Mouse (Mus musculus): Measurements from ENCODE around the gene Haghl.

Haghl gene

DNA sequence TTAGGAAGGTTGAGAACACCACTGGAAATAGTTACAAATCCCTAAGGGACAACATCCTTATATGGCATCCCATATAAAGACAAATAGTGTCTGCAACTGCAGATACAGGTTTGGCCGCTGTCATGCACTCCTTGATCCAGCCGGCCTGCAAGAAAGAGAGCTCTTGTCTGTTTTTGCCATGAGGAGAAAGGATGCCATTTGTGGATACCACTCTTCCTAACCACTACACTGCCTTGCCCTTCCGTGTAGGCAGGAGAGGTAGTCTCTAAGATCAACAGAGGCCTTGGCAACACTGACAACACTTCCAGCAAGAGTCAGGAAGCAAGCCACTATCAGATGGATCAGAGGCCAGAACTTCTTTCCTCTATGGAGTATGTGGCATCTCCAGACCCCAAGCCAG lies 807 bp upstream of the Haghl start, which contains the start of gene Ccdc78:
Ccdc78 (plus strand) TSS at position 301 of the 400 bp plus-strand sequence.
- no peak for DNase-seq

DNA sequence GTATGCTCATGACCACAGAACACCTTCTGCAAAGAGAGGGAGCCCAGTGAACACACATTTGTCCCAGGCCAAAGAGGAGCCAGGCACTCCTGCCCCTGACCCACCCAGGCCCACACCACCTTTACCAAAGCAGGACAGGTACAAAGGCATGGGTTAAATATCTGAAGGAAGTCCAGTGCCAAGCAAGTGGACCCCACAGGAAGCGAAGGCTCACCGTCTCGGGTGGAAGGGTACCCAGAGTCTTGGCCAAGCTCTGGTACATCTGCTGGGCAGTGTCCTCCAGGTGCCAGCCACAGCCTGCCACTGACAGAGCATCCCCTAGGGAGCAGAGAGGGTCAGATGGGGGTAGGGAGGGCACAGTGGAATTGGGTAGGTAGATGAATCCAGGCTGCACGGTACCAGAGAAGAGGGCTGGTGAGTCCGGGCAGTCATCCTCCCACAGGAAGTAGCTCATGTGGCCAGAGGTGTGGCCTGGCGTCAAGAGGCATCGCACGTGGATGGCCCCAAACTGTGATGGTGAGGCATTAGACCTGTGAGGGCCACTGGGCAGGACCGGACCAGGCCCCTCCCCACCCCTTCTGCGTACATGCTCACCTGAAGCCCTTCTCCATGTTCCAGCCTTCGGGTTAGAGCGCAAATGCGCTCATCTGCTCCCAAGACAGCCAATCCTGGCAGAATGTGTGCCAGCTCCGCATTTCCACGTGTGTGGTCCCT lies 1.5 kb downstream of the Haghl start:
- DNase-seq, result no peak

DNA sequence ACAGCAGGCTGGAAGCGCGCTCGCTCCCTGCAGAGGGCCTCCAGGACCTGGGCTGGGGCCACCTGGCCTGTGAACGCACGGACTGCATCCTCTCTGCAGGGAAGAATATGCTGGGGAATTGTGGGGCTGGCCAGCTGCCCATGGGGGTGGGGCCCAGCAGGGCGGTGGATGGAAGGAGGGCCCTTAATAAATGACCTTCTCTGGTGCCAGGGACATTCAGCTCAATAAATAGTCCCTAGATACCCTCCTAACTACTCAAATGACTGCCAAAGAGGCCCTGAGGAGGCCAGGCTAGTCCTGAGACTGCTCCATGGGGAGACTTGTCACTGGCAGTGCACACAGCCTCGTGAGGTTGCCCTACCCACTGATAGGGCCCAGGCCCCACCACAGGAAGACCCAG lies 2.4 kb downstream of the Haghl start:
- no peak for DNase-seq

DNA sequence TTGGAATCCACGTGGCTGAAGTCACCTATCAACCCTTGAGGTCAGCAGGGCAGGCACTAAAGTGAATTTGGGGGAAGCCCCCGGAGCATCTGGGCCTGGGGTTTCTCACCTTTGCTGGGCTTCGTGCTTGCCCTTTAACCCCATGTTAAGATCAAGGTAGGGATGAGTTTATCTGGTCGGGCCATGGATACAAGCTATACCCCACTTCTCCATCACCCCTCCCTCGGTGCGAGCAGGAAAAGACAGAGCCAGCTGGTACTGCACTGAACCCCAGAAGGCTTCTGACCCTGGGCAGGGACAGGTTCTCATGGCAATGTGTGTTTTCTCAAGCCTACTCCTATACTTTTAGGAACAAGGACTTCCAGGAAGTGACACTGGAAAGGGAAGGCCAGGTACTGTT lies 4.1 kb downstream of the Haghl start:
- DNase-seq, result no peak

DNA sequence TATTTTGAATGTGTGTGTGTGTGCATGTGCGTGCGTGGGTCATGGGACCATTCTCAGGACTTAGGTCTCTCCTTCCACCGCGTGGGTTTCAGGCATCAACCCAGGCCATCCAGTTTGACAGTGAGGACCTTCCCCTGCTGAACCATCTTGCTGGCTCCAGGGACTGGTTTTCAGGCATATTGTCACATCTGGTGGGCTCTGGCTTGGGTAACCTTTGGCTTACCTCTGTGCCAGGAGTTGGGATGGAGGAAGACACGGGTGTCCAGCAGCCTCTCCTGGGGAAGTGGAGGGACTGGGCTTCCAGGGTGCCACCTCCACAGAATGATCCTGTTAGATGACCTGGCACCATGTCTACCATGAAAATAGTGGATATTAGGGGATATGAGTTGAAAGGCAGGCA lies 7.5 kb downstream of the Haghl start:
- no peak for DNase-seq

DNA sequence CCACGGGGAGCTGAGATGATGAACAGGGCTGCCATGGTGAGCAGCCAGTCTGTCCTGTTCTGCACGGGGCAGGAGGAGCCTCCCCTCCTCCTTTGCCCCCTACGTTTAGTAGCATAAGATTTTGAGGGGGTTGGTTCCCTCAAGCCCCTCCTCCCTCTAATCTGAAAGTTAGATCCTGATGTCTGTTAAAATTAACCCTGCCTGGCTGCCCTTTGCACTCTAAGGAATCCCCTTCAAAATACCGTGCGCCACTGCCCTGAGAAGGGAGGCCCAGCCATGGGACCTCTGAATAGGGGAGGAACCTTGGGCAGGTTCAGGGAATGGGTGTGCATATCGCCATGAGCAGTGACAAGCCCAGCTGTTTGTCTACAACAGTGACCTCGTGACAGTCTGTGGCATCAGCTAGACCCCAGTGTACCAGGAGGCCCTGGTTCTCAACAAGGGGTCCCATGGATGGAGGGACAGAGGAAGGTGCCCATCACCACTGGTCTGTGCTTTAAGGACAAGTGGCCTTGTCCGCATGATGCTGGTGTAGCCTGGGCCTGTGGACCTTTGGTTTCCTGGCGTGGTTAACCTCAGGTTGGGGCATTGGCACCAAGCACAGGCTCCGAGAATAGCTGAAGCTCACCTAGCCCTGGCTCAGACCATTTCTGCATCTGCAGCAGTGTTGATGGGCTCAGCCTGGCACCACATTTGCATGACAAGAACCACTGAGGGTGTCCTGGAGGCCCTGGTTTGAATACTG lies 10.0 kb downstream of the Haghl start:
- no peak for DNase-seq

DNA sequence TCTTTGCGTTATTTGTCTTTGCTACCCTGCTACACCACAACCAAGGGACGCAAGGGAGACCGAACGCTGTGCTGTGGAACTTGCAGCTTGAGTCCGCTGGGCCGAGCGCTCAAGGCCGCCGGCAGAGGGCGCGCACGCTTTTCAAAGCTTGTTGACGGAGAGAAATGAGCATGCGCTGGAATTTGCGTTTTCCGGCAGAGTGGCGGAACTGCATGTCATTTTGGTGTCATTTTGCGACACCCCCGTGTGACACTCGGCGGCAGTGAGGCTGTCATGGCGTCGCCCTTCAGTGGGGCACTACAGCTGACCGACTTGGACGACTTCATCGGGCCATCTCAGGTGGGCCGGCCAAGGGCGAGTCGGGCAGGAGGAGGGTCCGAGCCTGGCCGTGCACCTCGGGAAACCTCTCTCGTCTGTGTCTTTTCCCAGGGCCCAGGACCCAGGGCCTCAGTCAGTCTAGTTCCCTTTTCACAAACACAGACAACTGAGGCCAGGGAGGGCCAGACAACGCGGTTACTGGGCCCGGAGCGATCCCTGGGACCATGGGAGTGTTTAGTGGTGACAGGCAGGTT lies 11.8 kb downstream of the Haghl start, which contains the start of gene Narfl:
Narfl (plus strand) TSS at position 228 of the 572 bp plus-strand sequence.
- peak; percentile 99 for DNase-seq

DNA sequence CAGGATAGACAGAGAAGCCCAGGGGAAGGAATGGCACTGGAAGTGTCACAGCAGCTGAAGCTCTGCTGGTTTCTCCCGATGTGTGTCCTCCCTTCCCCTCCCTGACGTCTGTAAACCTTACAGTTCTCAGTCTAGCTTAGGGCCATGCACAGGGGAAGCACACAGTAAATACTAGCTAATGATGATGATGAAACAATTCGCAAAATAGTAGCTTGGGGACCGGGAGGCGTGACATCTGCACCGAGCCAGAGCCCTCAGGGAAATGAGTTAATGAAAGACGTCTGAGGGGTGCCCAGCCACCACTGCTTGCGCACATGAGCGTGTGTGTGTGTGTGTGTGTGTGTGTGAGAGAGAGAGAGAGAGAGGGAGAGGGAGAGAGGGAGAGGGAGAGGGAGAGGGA lies 16.1 kb downstream of the Haghl start:
- no peak for DNase-seq

DNA sequence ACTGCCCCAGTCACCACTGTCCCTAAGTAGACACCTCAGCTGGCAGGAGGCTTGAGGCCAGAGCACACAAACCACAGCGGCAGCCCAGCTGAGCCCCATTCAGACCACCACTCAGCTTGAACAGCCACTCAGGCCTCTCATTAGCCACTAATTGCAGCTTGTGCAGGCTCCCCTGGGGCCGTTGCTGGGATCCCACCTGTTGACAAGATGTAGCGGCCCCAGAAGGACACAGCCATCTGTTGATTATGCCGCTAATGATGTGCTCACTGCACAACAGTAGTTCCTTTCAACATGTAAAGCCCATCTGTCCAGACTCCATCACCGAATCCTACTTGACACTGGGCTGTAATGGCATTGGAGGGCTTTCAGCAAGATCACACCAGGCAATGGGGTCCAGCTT lies 19.6 kb downstream of the Haghl start:
- DNase-seq, result no peak

DNA sequence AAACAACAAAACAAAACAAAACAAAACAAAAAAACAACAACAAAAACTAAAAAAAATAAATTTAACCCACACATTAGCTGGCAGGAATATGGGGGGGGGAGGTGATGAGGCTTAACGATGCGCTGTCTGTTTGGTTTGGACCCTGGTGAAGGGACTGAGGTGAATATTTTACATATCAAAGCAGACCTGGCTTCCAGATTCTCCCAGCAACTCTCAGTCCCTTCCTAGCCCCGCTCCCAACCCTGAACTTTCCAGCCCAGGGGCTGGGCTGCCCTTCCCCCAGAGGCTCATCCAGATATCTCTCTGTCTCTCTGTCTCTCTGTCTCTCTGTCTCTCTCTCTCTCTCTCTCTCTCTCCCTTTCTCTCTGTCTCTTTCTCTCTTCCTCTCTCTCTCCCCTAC lies 22.9 kb downstream of the Haghl start:
- no peak for DNase-seq

DNA sequence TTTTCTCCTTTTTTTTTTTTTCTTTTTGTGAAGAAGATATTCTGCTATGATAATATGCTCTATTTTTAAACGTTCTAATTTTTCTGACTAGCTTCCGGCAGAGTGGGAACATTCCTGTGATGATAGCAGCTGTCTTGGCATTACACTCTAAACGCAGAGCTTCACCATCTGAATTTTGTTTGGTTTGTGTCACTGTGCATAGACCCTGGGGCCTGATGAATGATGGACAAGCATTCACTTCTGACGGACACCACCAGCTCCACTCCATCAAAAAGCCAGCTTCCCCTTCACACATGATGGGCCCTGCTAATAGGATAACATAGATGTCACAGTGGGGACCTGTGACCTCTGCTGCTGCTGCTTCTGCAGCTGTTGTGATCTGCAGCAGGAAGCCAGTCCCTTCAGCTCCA lies 23.9 kb downstream of the Haghl start:
- DNase-seq, result no peak

DNA sequence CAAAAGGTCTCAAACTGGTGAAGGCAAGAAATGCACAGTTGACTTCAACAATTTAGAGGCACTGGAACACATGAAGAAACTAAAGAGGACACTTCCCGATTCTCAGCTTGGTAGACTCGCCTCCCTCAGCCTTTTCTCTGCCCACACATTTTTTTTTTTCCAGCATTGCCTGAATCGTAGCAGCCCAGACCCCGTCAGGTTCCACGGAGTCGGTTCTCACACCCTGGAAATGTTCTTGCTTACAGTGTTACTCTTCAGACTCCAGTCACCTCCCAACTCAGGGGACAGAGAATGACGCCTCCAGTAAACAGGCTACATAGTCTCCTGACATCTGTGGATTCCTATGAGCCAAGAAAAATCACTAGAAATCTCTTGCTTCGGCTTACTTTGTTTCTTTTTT lies 25.3 kb downstream of the Haghl start:
- DNase-seq, result no peak

DNA sequence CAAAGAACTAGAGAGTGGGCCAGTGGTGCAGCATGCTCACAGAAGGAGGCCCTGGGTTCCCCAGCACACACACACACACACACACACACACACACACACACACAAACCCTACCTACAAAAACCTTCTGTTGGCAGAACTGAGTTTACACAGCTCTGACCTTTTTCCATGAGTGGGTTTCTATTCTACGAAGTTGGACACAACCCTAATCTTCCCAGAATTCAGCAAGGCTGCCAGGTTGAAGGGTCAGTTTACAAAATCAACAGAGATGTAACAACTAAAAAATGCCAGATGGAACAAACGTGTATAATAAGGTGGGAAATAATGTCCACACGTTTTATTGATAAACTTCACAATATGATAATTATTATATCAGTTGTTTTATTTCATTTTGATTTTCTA lies 27.8 kb downstream of the Haghl start:
- no peak for DNase-seq

DNA sequence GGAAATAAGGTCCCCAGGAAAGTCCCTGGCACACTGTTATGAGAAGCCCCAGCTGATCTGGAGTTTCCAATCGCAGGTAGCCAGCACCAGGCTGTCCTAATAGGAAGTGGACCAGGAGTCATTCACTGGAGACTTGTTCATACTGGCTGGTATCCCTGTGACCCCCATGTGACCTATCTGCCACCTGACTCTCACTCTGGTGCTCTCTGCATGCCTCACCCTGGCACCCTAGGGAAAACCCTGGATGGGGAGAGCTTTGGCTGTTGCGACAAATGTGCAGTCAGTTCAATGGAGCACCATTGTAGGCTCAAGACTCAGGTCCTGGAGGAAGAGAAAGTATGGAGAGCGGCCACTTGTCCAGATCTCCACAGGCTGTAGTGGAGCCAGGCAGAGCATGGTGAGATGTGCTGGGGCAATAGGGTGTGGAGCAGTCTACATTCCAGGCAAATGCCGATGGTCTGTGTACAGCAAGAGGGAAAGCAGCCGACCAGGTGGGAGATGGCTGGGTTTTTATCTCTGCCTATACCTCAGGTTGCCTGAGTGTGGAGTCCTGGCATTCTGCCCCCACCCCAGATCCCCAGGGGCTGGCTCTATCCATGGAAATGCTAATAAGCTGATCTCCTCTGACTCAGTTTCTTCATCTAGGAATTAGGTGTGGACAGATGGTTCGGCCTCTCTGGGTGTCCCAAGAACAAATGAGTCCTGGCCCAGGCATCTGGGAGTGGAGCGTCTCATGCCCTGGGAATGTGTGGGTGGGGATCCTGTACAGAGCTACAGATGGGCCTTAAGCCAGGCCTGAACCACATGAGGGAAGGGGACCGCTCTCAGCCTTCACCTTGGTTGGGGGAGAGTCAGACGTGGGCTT lies 28.9 kb downstream of the Haghl start:
- no peak for DNase-seq

DNA sequence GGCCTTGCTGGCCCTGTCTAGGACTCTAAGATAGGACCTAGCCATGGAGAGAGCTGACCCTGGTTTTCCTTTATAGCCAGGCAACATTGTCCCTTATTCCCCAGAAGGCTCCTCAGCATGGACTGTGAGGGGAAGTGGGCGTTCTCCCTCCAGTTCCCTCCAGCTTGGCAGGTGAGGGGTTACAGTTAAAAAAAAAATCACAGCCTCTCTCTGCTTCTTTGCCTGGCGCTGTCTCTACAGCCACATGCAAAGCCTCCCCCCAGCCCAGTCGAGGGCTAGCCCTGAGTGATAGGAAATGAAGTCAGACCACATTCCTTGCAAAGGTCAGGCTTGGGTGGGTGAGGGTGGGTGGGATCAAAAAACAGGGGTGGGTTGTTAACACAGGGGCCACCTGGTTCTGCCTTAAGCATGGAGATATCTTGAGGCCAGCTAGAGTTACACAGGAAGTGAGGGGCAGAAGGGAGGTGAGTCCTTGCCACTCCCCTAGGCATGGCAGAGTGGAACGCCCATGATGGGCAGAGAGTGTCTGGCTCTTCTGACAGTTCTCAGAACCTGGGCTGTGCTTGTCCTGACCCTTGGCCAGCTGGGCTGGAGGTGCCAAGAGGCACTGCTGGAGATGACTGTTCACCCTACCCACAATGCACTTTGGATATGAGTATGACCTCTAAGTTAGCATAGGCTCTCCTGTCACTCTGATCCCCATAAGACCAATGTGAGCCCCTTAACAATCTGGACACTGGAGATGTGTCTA lies 29.7 kb downstream of the Haghl start:
- no peak for DNase-seq

DNA sequence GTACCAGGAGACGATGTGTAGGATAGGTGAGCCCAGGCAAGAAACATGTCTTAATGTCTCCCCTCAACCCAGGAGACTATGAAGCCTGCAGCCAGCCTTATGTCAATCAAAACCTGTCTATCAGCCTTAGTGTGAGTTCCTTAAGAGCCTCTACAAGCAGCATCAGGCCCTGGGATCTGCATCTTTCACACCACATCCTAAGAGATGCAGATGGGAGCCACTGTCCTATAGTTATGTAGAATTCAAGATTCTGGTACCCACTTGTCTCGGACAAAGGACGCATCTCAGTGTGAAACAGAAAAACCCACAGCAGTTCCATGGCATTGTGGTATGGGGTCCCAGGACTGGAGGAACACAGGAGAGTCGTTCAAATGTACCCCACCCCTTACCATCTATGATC lies 30.4 kb downstream of the Haghl start:
- no peak for DNase-seq

DNA sequence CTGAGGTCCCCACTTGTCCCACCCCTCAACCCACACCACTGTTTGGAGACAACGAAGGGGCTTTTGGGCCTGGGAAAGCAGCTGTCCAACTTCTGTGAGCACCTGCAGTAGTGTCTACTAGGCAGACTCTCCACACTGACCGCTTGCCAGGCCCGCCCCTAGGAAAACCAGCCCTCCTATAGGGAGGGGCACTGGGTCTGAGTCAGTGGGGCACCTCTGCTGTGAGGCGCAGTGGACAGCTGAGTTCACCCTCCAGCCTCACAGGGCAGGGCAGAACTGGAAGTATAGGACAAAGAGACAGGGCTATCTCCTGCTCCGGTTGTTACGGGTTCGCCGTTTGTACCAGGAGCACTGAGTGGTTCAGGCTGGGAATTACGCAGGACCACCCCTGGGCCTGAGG lies 31.2 kb downstream of the Haghl start, which contains the start of gene Msln:
Msln (minus strand) TSS at position 138 of the 400 bp plus-strand sequence.
- no peak for DNase-seq

DNA sequence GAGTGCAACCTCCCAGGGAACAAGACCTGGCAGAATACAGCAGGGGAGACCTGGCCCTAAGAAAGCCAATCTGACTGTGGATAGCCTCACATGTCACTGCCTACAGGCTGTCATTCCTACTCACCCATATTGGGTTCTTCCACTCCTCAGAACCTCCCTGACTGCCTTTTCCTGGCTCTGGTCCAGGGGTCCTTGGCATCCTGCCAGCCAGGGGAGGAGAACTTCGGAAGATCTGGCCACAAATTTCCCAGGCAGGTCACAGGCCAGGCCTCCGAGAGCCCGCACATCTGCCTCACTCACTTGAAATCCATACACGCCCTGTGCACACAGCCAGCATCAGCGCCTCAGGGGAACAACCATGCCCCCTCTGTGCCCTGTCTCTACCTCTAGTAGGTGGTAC lies 34.0 kb downstream of the Haghl start:
- peak; percentile 79 to 82 for DNase-seq

DNA sequence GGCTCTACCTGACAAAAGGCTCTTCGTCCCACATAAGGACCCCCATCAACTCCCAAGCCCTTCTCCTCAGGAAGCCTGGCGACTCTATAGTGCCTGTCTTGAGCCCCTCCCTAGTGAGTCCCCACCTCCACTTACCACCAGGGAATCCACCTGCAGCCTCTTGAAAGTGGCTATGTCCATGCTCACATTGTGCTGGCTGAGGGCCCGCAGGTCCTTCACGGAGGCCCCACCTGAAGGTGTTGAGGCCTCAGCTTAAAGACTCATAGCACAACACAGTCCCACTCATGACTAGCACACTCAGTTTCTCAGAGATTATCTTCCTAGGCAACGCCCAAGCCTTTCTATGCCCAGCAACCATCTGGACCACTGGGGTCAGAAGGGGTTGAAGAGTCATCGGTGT lies 36.2 kb downstream of the Haghl start:
- no peak for DNase-seq

DNA sequence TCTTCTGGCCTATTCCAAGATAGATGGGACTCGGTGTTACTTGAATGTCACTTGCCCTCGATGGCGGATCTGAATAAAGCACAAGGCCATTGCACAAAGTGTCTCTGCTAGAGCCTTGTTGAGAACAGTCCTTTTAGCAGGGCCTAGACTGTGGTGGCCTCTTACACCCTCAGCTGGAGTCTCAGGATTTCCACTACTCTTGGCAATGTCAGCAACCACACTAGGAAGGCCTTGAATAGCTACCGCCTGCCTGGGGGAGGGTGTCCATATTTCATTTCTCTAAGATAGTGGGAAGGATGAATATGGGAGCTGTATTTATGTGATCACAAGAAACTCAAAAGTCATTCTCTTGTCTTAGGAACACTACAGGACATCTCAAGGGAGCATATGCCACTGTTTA lies 37.2 kb downstream of the Haghl start:
- no peak for DNase-seq

DNA sequence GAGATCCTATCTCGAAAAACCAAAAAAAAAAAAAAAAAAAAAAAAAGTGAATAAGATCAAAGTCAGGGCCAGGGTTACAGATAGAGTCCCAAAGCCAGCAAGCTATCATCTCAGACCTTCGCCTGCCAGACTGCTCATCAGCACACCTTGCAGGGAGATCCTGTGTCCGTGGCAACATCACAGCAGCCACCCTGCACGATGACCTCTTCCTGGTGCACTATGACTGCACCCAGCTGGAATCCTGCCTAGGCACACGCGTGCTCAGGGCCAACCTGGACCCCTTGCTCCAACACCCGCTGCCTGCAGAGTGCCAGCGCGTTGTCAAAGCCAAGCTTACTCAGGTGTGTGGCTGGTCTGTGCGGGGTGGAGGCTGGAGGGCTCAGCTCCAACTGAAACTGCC lies 41.2 kb downstream of the Haghl start:
- no peak for DNase-seq

DNA sequence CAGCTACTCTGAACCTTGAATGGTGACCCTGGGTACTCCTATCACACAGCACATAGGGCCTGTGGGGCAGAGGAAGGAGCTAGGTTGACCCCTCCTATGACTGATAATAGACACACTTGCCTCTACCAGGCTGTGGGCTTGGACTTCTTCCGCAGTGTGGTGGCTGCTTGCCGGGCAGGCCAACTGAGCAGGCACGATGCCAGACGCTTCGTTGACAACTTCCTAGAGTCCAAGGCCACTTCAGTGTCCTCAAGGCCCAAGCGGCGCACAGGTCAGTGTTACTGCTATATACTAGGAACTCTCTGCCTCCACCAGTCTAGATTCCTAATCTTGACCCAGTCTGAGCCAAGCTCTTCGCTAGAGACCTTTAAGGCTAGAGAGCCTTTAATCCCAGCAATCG lies 41.6 kb downstream of the Haghl start:
- no peak for DNase-seq
